Mouse (Mus musculus) neural tube, embryonic 14.5 days (tissue): ENCODE results near the gene Atp6v1f. TPM values are rescaled to one million over a fixed set of nuclear protein-coding genes. Genes with fewer than 3 reads are reported as not detected.

ENCODE experiments used
- ATAC-seq: fragments of 200-750 bp; cut with Nextera tagmentation; 2 replicates; pipeline ENCODE4 v1.8.0; 2017; ENCODE audit warnings: low read depth, mild to moderate bottlenecking, moderate TSS enrichment, moderate library complexity
- H3K27ac ChIP-seq: fragments of 300-500 bp; sonication (generic); 2 replicates; pipeline ENCODE4 v1.5.1; 2014; ENCODE audit warnings: low read depth, mild to moderate bottlenecking, control low read depth, low read length, moderate library complexity, mixed read lengths
- H3K27me3 ChIP-seq: fragments of 300-500 bp; sonication (generic); 2 replicates; pipeline ENCODE4 v1.6.1; 2014; ENCODE audit warnings: low read length; ENCODE audit not compliant: control insufficient read depth, insufficient read depth
- H3K36me3 ChIP-seq: fragments of 300-500 bp; sonication (generic); 2 replicates; pipeline ENCODE4 v1.6.1; 2014; ENCODE audit warnings: low read length, mixed read lengths; ENCODE audit not compliant: control insufficient read depth, insufficient read depth
- H3K4me1 ChIP-seq: fragments of 300-500 bp; sonication (generic); 2 replicates; pipeline ENCODE4 v1.6.1; 2014; ENCODE audit warnings: low read length; ENCODE audit not compliant: control insufficient read depth, insufficient read depth
- H3K4me2 ChIP-seq: fragments of 300-500 bp; sonication (generic); 2 replicates; pipeline ENCODE4 v1.6.1; 2014; ENCODE audit warnings: mild to moderate bottlenecking, low read depth, low read length, control low read depth
- H3K4me3 ChIP-seq: fragments of 300-500 bp; sonication (generic); 2 replicates; pipeline ENCODE4 v1.5.1; 2014; ENCODE audit warnings: low read depth, low read length, control low read depth, mixed read lengths
- H3K9ac ChIP-seq: fragments of 300-500 bp; sonication (generic); replicated peaks from 2 replicates; pipeline ENCODE4 v1.6.1; 2014; ENCODE audit warnings: low read depth, mild to moderate bottlenecking, control low read depth, low read length, mixed read lengths
- H3K9me3 ChIP-seq: fragments of 300-500 bp; sonication (generic); 2 replicates; pipeline ENCODE4 v1.6.1; 2016; ENCODE audit warnings: low read length; ENCODE audit not compliant: control insufficient read depth
- WGBS: fragments of 180-500 bp; shearing (Covaris S2); extraction: QIAGEN DNeasy Blood & Tissue Kit; methylation state at CpG from one replicate; pipeline ENCODE4 v1.1.7; 2014; 5-methylcytosine and 5-hydroxymethylcytosine counted together
- polyA plus RNA-seq: library from polyadenylated mRNA; unstranded; fragments of >200 nt; fragmentation: Nextera tagmentation; extraction: Ambion mirVana; gene quantifications from 2 replicates; pipeline ENCODE4 v1.2.1, GENCODE M21; 2014

Atp6v1f gene
- polyA plus RNA-seq = 281 and 350 TPM in 2 replicates

- Histone ChIP-seq H3K4me2 (peak within 1 kb of the TSS; percentile 72), H3K27ac (peak within 1 kb of the TSS; percentile 66), H3K27me3 (no peaks in the 10 kb centered on the region), H3K9ac (peak within 1 kb of the TSS; percentile 63), H3K36me3 (peaks cover 11% of the 10 kb centered on the region; the same call in 1 of the 2 replicates), H3K4me3 (peak within 1 kb of the TSS; percentile 68), H3K9me3 (no peaks in the 10 kb centered on the region), H3K4me1 (peaks cover 9% of the 10 kb centered on the region)
- under 1% methylated on average over 39 of the region's 39 CpGs for WGBS
- ATAC-seq = peak; percentile 95
These were observed at the start of gene Atp6v1f for GRCm38 (mm10) chr6:29467583-29468354. Atp6v1f (plus strand) TSS chr6:29467718.

- Histone ChIP-seq H3K9me3 (no peaks in the 10 kb centered on the region), H3K4me3 (no peak overlapping the region), H3K27me3 (no peaks in the 10 kb centered on the region), H3K4me1 (no peaks in the 10 kb centered on the region), H3K4me2 (no peak overlapping the region), H3K36me3 (peaks cover 4% of the 10 kb centered on the region; the same call in 1 of the 2 replicates), H3K27ac (no peak overlapping the region), H3K9ac (no peak overlapping the region)
- WGBS = 88% methylated on average over 2 of the region's 2 CpGs
- no peak for ATAC-seq
These were observed 46.9 kb upstream of the Atp6v1f start for GRCm38 (mm10) chr6:29420596-29420995.

GRCm38 (mm10) chr6:29425118-29425517, 42.4 kb upstream of the Atp6v1f start:
- Histone ChIP-seq H3K4me3 (no peak overlapping the region), H3K27me3 (no peaks in the 10 kb centered on the region), H3K36me3 (0 out of 2 replicates have a peak, but pooled peaks cover 4% of the 10 kb centered on the region), H3K4me1 (no peaks in the 10 kb centered on the region), H3K4me2 (no peak overlapping the region), H3K9ac (no peak overlapping the region), H3K9me3 (no peaks in the 10 kb centered on the region), H3K27ac (no peak overlapping the region)
- 91% methylated on average over 8 of the region's 8 CpGs for WGBS
- ATAC-seq = no peak

GRCm38 (mm10) chr6:29426331-29426730, 41.2 kb upstream of the Atp6v1f start:
- Histone ChIP-seq H3K27me3 (no peaks in the 10 kb centered on the region), H3K4me2 (no peak overlapping the region), H3K4me1 (no peaks in the 10 kb centered on the region), H3K9ac (no peak overlapping the region), H3K36me3 (0 out of 2 replicates have a peak, but pooled peaks cover 4% of the 10 kb centered on the region), H3K27ac (no peak overlapping the region), H3K4me3 (no peak overlapping the region), H3K9me3 (no peaks in the 10 kb centered on the region)
- WGBS = 76% methylated on average over 6 of the region's 6 CpGs
- no peak for ATAC-seq

- WGBS = 54% methylated on average over 4 of the region's 4 CpGs
- ATAC-seq = no peak
- H3K4me2 ChIP-seq = no peak overlapping the region
- H3K27ac ChIP-seq = no peak overlapping the region
- no peak overlapping the region for H3K9ac ChIP-seq
- H3K4me1 ChIP-seq = 0 out of 2 replicates have a peak, but pooled peaks cover 5% of the 10 kb centered on the region
- H3K9me3 ChIP-seq = no peaks in the 10 kb centered on the region
- no peak overlapping the region for H3K4me3 ChIP-seq
- H3K27me3 ChIP-seq = peaks cover 9% of the 10 kb centered on the region; the same call in 1 of the 2 replicates
- H3K36me3 ChIP-seq = no peaks in the 10 kb centered on the region
These were observed 39.3 kb upstream of the Atp6v1f start for GRCm38 (mm10) chr6:29428171-29428570.

- Histone ChIP-seq H3K4me3 (no peak overlapping the region), H3K36me3 (no peaks in the 10 kb centered on the region), H3K4me1 (peaks cover 9% of the 10 kb centered on the region; the same call in 1 of the 2 replicates), H3K9me3 (no peaks in the 10 kb centered on the region), H3K4me2 (no peak overlapping the region), H3K9ac (no peak overlapping the region), H3K27me3 (peaks cover 18% of the 10 kb centered on the region), H3K27ac (no peak overlapping the region)
- no peak for ATAC-seq
- 57% methylated on average over 15 of the region's 15 CpGs for WGBS
These were observed 36.7 kb upstream of the Atp6v1f start for GRCm38 (mm10) chr6:29430681-29431420.

GRCm38 (mm10) chr6:29431473-29431872, 36.0 kb upstream of the Atp6v1f start:
- Histone ChIP-seq H3K4me3 (no peak overlapping the region), H3K27ac (no peak overlapping the region), H3K36me3 (no peaks in the 10 kb centered on the region), H3K9me3 (no peaks in the 10 kb centered on the region), H3K4me2 (no peak overlapping the region), H3K4me1 (peaks cover 10% of the 10 kb centered on the region; the same call in 1 of the 2 replicates), H3K27me3 (peaks cover 18% of the 10 kb centered on the region), H3K9ac (no peak overlapping the region)
- 37% methylated on average over 5 of the region's 5 CpGs for WGBS
- ATAC-seq = no peak

- H3K27me3 ChIP-seq = peaks cover 18% of the 10 kb centered on the region
- no peaks in the 10 kb centered on the region for H3K36me3 ChIP-seq
- no peak overlapping the region for H3K4me2 ChIP-seq
- H3K9ac ChIP-seq = no peak overlapping the region
- no peak for ATAC-seq
- peaks cover 11% of the 10 kb centered on the region; the same call in 1 of the 2 replicates for H3K4me1 ChIP-seq
- no peak overlapping the region for H3K4me3 ChIP-seq
- H3K9me3 ChIP-seq = no peaks in the 10 kb centered on the region
- 38% methylated on average over 2 of the region's 3 CpGs for WGBS
- H3K27ac ChIP-seq = no peak overlapping the region
These were observed 35.4 kb upstream of the Atp6v1f start for GRCm38 (mm10) chr6:29432156-29432555.

GRCm38 (mm10) chr6:29432676-29433037, 34.9 kb upstream of the Atp6v1f start:
- Histone ChIP-seq H3K9ac (no peak overlapping the region), H3K9me3 (no peaks in the 10 kb centered on the region), H3K4me2 (peak overlapping the region; percentile 70), H3K27ac (no peak overlapping the region), H3K36me3 (no peaks in the 10 kb centered on the region), H3K27me3 (peaks cover 18% of the 10 kb centered on the region), H3K4me1 (peaks cover 11% of the 10 kb centered on the region; the same call in 1 of the 2 replicates), H3K4me3 (peak overlapping the region; percentile 36)
- no peak for ATAC-seq
